Mouse (Mus musculus) myocyte (in vitro differentiated cells): ENCODE data around the gene 0610012G03Rik. TPM values are rescaled to one million over a fixed set of nuclear protein-coding genes. Genes with fewer than 3 reads are reported as not detected.
A peak's percentile ranks its signal among the peaks of the same experiment; 100 is the strongest.

ENCODE experiments used
- H3K27me3 ChIP-seq: one replicate; pipeline ENCODE4 v1.6.1; 2011; ENCODE audit not compliant: control insufficient read depth, insufficient read depth, insufficient read length
- H3K36me3 ChIP-seq: one replicate; pipeline ENCODE4 v1.6.1; 2011; ENCODE audit not compliant: control insufficient read depth, insufficient read depth
- H3K4me2 ChIP-seq: one replicate; pipeline ENCODE4 v1.6.1; 2011; ENCODE audit warnings: low read depth, control low read depth
- H3K4me3 ChIP-seq: one replicate; pipeline ENCODE4 v1.5.1; 2011; ENCODE audit warnings: mild to moderate bottlenecking, control low read depth, moderate library complexity
- H3K79me2 ChIP-seq: one replicate; pipeline ENCODE4 v1.6.1; 2011; ENCODE audit not compliant: control insufficient read depth, insufficient read depth
- H3ac ChIP-seq: one replicate; pipeline ENCODE4 v1.6.1; 2011; ENCODE audit not compliant: control insufficient read depth, insufficient read length
- CEBPB ChIP-seq: IDR thresholded peaks from 2 replicates; pipeline ENCODE4 v1.6.1; 2011; ENCODE audit warnings: mild to moderate bottlenecking, moderate library complexity; ENCODE audit not compliant: poor library complexity, insufficient read depth, severe bottlenecking
- E2F4 ChIP-seq: IDR thresholded peaks from one replicate; pipeline ENCODE4 v1.6.1; 2011; ENCODE audit warnings: mild to moderate bottlenecking, control low read depth, moderate library complexity; ENCODE audit not compliant: insufficient read depth
- MAX ChIP-seq: IDR thresholded peaks from one replicate; pipeline ENCODE4 v1.6.1; 2011; ENCODE audit warnings: low read depth, mild to moderate bottlenecking, control low read depth
- MYOD1 ChIP-seq, 3 experiments: IDR thresholded peaks; one replicate each; pipeline ENCODE4 v1.6.1; 2011; ENCODE audit warnings: control low read depth in 2 of 3, low read depth in 2 of 3, mild to moderate bottlenecking in 2 of 3, moderate library complexity in 1 of 3; ENCODE audit not compliant: insufficient read length in 2 of 3, control insufficient read depth in 1 of 3
- MYOG ChIP-seq, 3 experiments: IDR thresholded peaks; one replicate each; pipeline ENCODE4 v1.6.1; 2011; ENCODE audit warnings: control low read depth in 2 of 3, low read depth in 2 of 3, mild to moderate bottlenecking in 2 of 3; ENCODE audit not compliant: insufficient read length in 2 of 3, control insufficient read depth in 1 of 3, insufficient read depth in 1 of 3
- POLR2A ChIP-seq: IDR thresholded peaks from one replicate; pipeline ENCODE4 v1.6.1; 2011; ENCODE audit warnings: low read depth, mild to moderate bottlenecking, control low read depth, moderate library complexity; ENCODE audit not compliant: insufficient read length
- POLR2AphosphoS2 ChIP-seq: IDR thresholded peaks from one replicate; pipeline ENCODE4 v1.6.1; 2011; ENCODE audit warnings: low read depth, control low read depth; ENCODE audit not compliant: insufficient read length
- REST ChIP-seq: IDR thresholded peaks from one replicate; pipeline ENCODE4 v1.6.1; 2011; ENCODE audit warnings: mild to moderate bottlenecking, control low read depth, moderate library complexity; ENCODE audit not compliant: insufficient read depth, insufficient read length
- SRF ChIP-seq: IDR thresholded peaks from one replicate; pipeline ENCODE4 v1.6.1; 2011; ENCODE audit warnings: low read depth; ENCODE audit not compliant: control insufficient read depth, insufficient read length
- TCF12 ChIP-seq: IDR thresholded peaks from one replicate; pipeline ENCODE4 v1.6.1; 2011; ENCODE audit warnings: mild to moderate bottlenecking, control low read depth; ENCODE audit not compliant: poor library complexity, insufficient read depth, severe bottlenecking
- TCF3 ChIP-seq: IDR thresholded peaks from one replicate; pipeline ENCODE4 v1.6.1; 2011; ENCODE audit warnings: low read depth, control low read depth; ENCODE audit not compliant: insufficient read length
- USF1 ChIP-seq: IDR thresholded peaks from one replicate; pipeline ENCODE4 v1.6.1; 2011; ENCODE audit warnings: low read depth, mild to moderate bottlenecking, control low read depth, moderate library complexity
- polyA plus RNA-seq: library from polyadenylated mRNA; unstranded; fragments of >200 nt; fragmentation: generic; extraction: Trizol; gene quantifications from one replicate; pipeline ENCODE4 v1.2.1, GENCODE M21; 2012; ENCODE audit warnings: missing spikeins

The 0610012G03Rik gene
- 66.6 TPM for polyA plus RNA-seq

DNA sequence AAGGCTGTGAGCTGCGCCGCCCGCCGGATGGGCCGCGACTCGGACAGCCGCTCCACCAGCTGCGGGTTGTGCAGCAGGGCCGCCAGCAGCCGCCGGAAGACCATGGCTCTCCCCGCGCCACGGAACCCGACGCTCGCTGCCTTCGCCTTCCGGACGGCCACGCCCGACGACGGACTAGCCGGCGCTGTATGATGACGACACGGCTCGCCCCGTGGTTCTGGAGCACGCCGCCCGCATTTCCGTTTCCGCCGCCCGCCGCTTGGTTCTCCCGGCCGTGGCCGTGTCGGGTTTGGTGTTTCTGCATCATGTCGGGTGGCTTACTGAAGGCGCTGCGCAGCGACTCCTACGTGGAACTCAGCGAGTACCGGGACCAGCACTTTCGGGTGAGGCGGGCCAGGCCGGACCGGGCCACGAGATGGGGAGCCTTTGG is at the start of gene 0610012G03Rik, which contains the start of gene Ncbp2:
Gene 0610012G03Rik, minus strand, starts transcription at position 150 of the 430 bp plus-strand sequence.
Gene Ncbp2, plus strand, starts transcription at position 169 of the 430 bp plus-strand sequence.
- H3K4me3 ChIP-seq: peak within 1 kb of the TSS; percentile 95
- H3ac ChIP-seq: peak within 1 kb of the TSS; percentile 75
- TF ChIP-seq REST: peak; percentile 6
- no peak for TF ChIP-seq E2F4
- peak; percentile 99 for TF ChIP-seq POLR2A
- TF ChIP-seq TCF3: no peak
- peak in 2 of 3 experiments; percentile 82 to 87 for TF ChIP-seq MYOG (IDR thresholded peaks at IDR 0.05; ENCODE audit: control insufficient read depth in 1 of 3, insufficient read depth in 1 of 3, insufficient read length in 2 of 3, low read depth in 2 of 3)
- peak in 1 of 3 experiments; percentile 80 for TF ChIP-seq MYOD1 (IDR thresholded peaks at IDR 0.05; ENCODE audit: control insufficient read depth in 1 of 3, insufficient read length in 2 of 3, low read depth in 2 of 3)
- TF ChIP-seq SRF: peak; percentile 92
- TF ChIP-seq POLR2AphosphoS2: peak; percentile 88
- TF ChIP-seq USF1: peak; percentile 23
- no peak for TF ChIP-seq TCF12
- TF ChIP-seq CEBPB: no peak
- TF ChIP-seq MAX: no peak
- peak within 1 kb of the TSS; percentile 100 for H3K4me2 ChIP-seq
- H3K36me3 ChIP-seq: no peaks in the 10 kb centered on the region
- H3K79me2 ChIP-seq: peaks cover 57% of the 10 kb centered on the region
- no peaks in the 10 kb centered on the region for H3K27me3 ChIP-seq

GRCm38 (mm10) chr16:31996371-31996770 is 48.1 kb upstream of the 0610012G03Rik start:
- H3K36me3 ChIP-seq: no peaks in the 10 kb centered on the region
- H3K79me2 ChIP-seq: peaks cover 78% of the 10 kb centered on the region
- no peak overlapping the region for H3K4me2 ChIP-seq
- TF ChIP-seq CEBPB (no peak), E2F4 (no peak), SRF (no peak), USF1 (no peak), REST (no peak)
- H3ac ChIP-seq: no peak overlapping the region
- no peaks in the 10 kb centered on the region for H3K27me3 ChIP-seq
- no peak overlapping the region for H3K4me3 ChIP-seq

DNA sequence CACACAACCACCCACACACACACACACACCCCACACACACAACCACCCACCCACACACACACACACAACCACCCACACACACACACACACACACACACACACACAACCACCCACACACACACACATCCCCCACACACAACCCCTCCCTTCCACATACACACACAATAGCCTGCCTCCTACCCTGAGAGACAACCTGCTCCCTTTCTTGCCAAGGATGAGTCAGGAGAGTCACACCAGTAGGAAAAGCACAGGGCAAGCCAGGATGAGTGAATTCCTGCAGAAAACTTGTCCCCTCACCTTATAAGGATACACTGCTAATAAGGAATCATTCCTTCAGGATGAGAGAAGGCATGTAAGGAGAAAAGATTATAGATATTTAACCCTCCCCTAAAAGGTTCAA is 45.7 kb upstream of the 0610012G03Rik start:
- H3K27me3 ChIP-seq: no peaks in the 10 kb centered on the region
- peaks cover 54% of the 10 kb centered on the region for H3K79me2 ChIP-seq
- peaks cover 13% of the 10 kb centered on the region for H3K36me3 ChIP-seq
- no peak overlapping the region for H3ac ChIP-seq
- H3K4me2 ChIP-seq: no peak overlapping the region
- no peak for TF ChIP-seq MYOD1 (IDR thresholded peaks at IDR 0.05; ENCODE audit: control insufficient read depth in 1 of 3, insufficient read length in 2 of 3, low read depth in 2 of 3)
- no peak overlapping the region for H3K4me3 ChIP-seq

- Histone ChIP-seq H3K4me2 (no peak overlapping the region), H3K79me2 (peaks cover 48% of the 10 kb centered on the region), H3ac (no peak overlapping the region), H3K27me3 (no peaks in the 10 kb centered on the region), H3K36me3 (peaks cover 18% of the 10 kb centered on the region), H3K4me3 (no peak overlapping the region)
- TF ChIP-seq TCF3 (no peak), REST (no peak), MYOD1 (IDR thresholded peaks at IDR 0.05; ENCODE audit: control insufficient read depth in 1 of 3, insufficient read length in 2 of 3, low read depth in 2 of 3) (no peak), POLR2AphosphoS2 (no peak)
These were observed 44.9 kb upstream of the 0610012G03Rik start for GRCm38 (mm10) chr16:31993195-31993594.

- Histone ChIP-seq H3ac (no peak overlapping the region), H3K79me2 (peaks cover 36% of the 10 kb centered on the region), H3K27me3 (no peaks in the 10 kb centered on the region), H3K36me3 (peaks cover 23% of the 10 kb centered on the region), H3K4me2 (no peak overlapping the region), H3K4me3 (no peak overlapping the region)
- TF ChIP-seq TCF12: no peak
- no peak for TF ChIP-seq MYOD1 (IDR thresholded peaks at IDR 0.05; ENCODE audit: control insufficient read depth in 1 of 3, insufficient read length in 2 of 3, low read depth in 2 of 3)
- TF ChIP-seq TCF3: no peak
- TF ChIP-seq MYOG (IDR thresholded peaks at IDR 0.05; ENCODE audit: control insufficient read depth in 1 of 3, insufficient read depth in 1 of 3, insufficient read length in 2 of 3, low read depth in 2 of 3): no peak
- TF ChIP-seq POLR2A: no peak
- no peak for TF ChIP-seq POLR2AphosphoS2
- TF ChIP-seq SRF: no peak
- no peak for TF ChIP-seq MAX
- TF ChIP-seq REST: no peak
These were observed 43.7 kb upstream of the 0610012G03Rik start for GRCm38 (mm10) chr16:31992039-31992438.
